Mouse (Mus musculus) right cerebral cortex, adult 2 months (tissue): ENCODE results near the gene Mydgf.

ENCODE experiments used
- DNase-seq, 2 experiments: peaks; one replicate each; pipeline ENCODE4 v3.0.0; 2021 to 2022; ENCODE audit warnings: low spot score in 2 of 2

Mydgf gene

DNA sequence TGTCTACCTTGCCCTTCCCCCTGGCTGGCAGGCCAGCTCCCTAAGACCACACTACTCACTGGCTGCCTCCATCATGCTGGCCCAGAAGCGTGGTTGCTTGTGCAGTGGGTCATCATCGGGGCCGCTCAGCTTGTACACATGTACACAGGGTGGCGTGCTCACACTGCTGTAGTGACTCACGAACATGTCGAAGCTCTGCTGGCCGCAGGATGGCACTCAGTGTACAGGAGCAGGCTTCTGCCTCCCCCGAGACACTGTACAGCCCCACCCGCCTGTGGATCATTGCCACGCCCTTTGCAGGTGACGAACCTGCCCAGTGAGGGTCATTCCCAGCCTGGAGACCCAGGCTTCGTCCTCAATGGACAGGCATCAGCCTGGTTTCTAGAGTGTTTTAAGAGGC is 10.6 kb upstream of the Mydgf start:
- no peak for DNase-seq

DNA sequence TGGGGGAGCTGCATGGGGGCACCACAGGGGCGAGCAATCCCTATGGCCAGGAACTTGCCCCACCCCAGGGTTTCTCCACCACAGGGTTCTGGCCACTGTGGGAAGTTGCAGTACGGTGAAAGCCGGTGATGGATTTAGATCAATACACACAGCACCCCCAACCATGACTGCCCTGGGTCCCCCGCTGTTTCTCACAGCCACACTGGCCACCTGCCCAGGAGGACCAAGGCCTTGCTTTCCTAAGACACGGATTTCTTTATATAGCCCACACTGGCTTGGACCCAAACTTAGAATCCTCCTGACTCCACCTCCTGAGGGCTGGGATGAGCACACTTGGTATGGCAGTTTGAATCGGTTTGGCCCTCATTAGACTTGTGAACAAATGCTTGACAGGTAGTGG is 7.5 kb upstream of the Mydgf start:
- DNase-seq = no peak

DNA sequence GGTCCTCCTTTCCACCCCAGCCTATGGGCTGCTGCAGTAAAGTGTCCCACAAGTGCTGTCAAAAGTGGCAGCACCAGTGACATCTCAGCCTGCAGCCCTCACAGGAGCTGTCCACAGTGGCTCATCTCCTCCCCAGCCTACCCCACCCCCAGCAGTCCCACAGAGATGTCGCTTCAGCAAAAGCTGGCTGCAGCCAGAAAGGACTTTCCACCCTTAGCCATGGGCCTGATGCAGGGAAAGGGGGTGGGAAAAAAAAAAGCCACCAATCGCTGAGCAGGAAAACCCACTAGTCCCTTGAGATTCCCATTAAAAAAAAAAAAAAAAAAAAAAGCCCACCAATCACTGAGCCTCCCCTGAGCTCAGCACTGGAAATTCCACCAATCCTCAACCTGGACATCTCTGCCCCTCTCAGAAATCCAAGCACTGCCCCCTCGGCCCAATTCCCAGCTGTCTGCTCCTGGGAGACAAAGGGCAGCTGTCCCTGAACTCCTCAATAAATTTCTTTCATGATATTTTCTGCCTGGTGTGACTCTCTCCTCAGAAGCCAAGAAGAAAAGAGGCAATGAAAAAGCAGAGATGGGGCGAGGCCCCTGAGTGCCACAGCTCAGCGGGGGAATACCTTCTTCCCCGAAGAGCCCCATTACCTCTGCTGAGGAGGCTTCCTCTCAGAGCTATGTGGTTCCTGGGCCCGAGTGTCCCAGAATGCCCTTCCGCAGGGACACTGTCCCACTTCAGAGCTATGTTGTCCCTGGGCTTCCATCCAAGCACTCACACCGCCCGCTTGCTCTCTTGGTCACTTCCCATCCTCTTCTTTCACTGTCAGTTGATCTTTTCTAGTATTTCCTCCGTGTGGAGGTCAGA is 1.8 kb upstream of the Mydgf start:
- no peak for DNase-seq

DNA sequence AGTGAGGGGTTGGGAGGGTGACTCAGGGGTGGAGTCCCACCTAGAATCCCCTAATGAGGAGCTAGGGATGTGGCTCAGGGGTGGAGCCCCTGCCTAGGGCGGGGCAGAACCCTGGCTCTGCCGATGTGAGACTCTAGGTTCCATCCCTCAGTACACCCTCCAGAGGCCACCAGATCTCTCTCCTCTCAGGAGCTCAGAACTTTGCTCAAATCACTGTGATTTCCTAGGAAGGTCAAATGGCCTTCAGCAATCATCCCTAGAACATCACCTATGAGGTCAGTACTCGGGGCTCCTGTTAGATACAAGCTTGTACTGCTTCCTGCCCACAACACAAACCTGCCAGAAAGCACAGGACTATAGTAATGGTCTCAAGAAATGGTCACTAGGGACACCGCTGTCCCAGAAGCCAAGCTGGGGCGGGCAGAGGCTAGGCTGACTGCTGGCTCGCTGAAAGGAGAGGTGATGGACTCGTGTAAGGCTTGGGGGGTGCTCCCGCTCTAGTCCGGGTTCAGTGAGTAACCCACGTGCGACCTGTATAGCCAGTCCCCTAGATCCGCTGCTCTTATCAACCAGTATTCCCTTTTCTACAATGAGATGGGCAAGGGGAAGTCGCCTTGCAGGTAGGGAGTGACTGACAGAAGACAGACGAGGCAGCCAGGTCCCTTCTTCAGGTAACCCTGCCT is 604 bp downstream of the Mydgf start:
- no peak for DNase-seq

DNA sequence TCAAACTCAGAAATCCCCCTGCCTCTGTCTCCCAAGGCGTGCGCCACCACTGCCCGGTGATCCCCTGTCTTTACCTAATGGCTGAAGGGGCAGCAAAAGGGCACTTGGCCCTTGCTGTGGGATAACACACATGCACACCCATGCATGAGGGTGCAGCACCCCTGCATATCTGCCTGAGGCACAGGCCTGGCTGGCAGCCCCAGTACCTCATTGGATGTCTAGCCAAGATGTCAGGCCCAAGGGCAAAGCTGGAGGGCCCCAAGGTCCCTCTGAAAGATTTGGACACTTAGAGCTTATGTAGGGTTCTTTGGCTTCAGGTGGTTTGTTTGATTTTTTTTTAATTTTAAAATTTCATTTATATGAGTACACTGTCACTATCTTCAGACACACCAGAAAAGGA is 8.3 kb downstream of the Mydgf start:
- DNase-seq = no peak

DNA sequence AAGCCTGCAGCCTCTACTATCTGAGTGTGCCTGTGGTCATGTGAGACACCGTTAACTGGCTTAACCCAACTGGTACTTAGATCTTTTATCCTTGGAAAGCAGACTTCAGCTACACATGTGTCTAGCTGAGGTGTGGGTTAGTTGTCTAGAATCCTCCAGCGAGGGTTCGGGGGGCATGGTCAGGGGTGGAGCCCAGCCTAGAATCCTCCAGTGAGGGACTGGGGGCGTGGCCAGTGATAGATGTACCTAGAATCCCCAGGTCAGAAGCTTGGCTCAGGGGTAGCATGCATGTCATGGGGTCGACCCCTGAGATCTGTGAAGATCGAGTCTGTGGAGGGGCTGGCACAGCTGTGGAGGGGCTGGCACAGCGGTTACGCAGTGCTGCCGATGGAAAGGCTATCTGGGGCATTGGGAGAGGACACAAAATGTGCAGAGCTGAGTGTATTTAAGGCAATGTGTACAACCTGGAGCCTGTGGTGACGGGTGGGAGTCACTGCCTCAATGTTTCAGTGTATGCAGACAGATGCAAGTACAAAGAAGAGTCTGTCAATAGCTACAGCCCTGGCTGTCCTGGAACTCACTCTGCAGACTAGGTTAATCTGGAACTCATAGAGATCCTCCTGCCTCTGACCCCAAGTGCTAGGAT is 10.2 kb downstream of the Mydgf start:
- DNase-seq = no peak

DNA sequence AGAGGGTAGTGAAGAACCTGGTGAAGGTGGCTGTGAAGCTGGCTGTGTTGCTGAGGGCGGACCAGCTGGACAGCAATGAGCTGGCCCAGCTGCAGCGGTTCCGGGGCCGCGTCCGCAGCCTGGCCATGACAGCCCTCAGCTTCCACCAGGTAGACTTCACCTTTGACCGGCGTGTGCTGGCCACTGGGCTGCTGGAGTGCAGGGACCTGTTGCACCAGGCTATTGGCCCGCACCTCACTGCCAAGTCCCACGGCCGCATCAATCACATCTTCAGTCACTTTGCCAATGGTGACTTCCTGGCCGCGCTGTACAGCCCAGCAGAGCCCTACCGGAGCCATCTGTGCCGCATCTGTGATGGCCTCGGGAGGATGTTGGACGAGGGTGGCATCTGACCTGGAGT is 11.8 kb downstream of the Mydgf start:
- DNase-seq = no peak

DNA sequence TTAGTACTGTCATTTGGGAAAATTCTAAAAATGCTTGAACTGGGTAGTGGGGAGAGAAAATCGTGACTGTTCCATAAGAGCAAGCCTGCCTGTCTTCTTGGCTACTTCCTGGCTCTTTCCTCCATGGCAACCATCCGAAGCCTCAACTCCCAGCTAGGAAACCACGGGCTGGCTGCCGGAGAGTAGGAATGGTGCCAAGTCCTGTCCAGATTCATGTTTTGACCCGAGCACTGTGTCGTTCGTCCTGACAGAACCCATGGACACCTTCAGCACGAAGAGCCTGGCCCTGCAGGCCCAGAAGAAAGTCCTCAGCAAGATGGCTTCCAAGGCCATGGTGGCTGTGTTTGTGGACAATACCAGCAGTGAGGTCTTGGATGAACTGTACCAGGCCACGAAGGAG is 12.3 kb downstream of the Mydgf start:
- no peak for DNase-seq

DNA sequence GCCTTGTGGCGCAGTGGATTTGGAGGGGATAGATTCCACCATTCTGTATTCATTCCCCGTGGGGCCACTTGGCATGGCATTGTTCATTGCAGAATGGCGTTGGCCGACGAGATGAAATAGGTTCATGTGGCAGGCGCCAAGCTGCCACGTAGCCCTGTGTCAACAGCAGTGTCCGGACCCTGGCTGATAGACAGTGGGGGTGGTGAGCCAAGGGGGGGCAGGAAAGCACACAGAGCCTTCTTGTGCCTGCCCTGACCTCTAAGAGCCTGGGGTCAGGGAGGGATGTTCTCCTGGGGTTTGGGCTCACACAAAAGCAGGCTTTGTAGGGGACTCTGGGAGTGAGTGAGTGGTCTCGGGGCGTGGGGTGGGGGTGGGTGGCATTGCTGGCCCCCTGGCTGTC is 13.1 kb downstream of the Mydgf start:
- no peak for DNase-seq

DNA sequence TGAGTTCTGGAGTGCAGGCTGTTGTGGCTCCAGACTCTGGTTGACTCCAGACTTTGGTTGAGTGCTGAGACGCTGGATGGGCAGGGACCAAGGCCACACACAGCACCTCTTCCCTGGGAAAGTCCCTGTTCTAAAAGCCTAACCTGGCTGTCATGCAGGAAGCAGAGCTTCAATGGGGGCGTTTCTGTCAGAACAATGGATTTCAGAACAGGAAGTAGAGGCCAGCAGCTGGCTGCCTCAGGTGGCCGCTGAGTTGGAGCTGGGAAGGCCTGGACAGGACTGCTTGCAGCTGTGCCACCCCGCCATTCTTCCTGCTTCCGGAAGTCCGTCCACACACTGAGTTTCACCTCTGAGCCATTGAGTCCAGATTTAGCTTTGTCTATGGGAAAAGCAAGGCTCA is 13.9 kb downstream of the Mydgf start:
- no peak for DNase-seq

DNA sequence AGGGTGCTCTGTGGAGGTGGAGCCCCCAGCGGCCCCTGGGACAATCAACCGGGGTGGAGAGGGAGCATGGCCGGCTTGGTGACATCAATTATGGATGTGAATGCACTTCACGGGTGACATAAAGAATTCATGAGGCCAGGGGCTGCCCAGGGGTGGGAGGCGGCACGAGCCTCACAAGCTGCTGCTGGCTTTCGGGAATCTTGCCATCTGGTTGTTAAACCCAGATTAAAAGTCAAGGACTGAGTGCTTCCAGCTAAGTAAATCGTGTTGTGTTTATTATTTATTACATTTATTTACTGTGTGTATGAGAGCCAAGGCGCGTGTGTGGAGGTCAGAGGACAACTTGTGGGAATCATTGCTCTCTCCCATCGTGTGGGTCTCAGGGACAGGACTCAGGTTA is 18.0 kb downstream of the Mydgf start:
- DNase-seq = no peak

DNA sequence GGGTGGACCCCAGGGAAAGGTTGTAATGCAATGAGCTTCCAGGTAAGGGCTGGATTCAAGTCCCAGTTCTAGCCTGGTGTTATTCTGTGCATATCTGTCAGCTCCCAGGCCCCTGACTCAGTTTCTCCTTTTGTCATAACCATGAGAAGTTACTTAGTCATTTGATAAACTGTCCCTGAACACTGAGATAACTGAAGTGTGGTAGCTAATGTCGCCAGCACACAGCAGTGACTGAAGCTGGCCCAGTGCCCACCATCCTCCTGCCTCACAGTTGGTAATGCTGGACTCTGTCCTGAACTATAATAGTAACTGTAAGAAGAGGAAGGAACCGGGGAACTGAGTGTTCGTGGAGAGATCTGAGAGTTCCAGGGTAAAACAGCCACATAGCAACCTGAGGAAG is 19.2 kb downstream of the Mydgf start:
- DNase-seq = no peak

DNA sequence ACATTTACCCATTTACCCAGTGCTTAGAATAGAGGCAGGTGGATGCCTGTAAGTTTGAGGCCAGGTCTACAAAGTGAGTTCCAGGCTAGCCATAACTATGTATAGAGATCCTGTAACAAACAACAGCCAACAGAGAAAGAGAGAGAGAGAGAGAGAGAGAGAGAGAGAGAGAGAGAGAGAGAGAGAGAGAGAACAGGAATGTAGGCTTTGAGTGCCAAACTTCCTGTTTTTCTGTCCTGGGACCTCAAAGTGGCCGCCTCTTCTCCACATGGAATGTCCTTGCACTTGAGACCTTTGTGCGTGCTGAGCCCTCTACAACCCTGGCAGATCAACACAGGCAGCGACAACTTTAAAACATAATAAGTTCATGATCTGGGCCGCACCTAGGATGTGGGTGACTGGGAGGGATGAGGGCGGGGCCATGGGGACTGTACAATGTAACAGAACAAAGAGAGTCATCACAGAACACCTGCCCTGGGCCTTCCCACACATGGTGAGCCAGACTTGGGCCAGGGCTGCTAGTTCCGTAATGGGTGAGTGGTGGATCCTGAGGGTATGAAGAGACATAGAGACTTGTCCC is 20.1 kb downstream of the Mydgf start:
- DNase-seq = no peak

DNA sequence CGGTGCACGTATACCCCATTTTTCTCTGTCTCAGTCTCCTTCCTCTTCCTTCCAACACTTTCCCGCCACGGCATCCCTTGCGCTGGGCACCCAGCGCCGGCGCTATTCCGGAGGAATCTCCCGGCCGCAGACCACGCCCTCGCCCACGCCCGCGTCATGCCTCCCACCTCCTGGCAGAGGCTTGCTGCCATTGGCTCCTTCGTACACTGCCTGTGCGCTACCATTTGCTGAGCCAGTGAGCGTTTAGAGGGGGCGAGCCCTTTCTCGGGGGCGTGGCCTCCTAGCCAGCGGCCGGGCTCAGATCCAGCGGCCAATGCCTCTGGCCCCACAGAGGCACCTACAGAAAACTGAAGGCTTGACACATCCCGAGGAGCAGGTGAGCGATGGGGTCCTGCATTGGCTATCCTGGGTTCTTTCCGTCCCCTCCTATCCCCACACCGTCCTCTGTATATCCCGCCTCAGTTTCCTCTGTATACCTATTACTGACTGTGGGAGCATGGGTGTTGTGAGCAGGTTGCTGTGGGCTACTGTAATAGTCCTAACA is 21.4 kb downstream of the Mydgf start, which contains the start of gene Tnfaip8l1:
Gene Tnfaip8l1 (plus strand): TSS at position 247 of the 544 bp plus-strand sequence.
- peak; percentile 96 to 98 for DNase-seq

DNA sequence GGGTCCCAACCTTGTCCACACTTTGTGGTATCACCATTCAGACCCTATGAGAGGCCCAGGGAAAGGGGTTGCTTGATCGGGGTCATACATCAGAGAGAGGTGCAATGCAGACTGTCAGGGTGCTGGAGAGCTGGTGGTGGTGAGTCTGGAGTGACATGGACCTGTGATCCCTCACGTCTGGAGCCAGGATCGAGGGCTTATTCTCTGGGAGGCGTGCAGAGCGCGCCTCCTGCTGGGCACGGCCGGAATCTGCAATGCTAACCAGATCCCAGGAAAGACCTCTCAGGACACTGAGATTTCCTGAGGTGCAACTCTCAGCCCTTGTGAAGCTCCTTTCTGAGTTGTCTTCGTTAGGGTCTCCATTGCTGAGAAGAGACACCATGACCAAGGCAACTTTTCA is 24.0 kb downstream of the Mydgf start:
- peak; percentile 61 to 62 for DNase-seq

DNA sequence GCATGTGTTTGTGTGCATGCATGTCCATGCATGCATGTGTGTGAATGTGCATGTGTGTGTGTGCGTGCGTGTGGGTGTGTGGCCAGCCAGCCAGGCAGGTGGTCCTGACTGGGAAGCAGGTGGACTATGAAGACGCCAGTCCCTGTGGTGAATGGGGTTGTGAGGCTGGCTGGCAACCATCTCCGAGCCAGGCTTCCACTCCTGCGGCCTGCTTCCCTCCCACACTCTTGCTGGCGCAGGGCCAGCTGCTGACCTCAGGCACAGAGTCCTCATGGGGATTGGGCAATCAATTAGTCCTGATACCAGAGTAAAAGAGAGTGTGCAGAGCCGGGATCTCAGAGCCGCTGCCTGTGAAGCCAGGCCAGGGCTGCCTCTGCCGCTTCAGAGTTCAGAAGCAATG is 30.1 kb downstream of the Mydgf start:
- DNase-seq = no peak

DNA sequence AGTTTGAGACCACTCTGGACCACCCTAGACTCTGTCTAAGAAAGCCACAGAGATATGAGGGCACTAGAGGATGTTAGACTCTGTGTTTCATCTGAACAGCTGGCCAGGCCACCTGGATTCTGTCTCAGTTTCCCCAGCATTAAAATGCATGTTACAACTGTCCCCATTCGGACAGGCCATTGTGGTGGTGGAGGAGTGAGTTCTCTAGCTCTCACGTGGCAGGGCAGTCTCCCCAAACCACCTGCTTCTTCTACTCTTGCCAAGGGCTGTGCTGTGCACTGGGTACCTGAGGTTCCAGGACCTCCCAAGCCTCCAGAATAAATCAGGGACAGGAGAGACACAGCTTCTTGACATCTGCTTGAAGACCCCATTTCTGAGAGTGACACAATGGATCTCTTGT is 33.8 kb downstream of the Mydgf start:
- no peak for DNase-seq

DNA sequence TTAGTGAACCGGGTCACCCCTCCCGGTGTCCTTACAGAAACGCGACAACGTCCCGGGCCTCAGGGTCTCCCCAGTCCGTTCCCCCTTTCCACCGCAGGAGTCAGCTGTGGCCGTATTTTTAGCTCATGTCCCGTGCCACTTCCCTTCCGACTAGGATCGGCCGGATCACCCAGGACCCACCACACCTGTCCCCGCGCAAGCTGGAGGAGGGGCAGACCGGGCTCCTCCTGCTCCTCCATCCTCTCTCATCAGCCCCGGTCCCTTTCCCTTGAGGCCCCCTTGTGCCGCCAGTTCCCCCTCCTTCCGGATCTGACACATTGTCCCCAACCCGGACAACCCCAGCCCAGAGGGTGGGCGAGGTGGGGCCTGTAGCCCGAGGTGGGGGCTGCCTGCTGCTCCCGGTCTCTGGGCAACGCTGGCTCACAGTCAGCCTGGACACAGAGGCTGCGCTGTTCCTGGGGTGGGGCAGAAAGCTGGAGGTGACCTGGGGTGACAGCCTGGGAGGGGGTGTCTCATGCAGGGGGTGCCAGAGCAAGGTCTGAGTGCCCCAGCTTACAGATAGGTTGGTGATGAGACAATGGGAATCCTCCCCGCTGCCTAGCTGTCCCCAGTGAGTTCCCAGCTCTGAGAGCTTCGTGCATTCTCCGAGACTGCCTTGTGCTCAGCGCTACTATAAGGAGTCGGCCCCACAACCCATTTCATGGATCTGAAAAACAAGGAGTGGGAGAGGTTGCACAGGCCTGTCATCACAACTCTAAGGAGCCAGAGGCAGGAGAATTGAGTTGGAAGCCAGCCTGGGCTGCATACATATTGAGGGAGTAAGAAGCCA is 34.7 kb downstream of the Mydgf start:
- no peak for DNase-seq

DNA sequence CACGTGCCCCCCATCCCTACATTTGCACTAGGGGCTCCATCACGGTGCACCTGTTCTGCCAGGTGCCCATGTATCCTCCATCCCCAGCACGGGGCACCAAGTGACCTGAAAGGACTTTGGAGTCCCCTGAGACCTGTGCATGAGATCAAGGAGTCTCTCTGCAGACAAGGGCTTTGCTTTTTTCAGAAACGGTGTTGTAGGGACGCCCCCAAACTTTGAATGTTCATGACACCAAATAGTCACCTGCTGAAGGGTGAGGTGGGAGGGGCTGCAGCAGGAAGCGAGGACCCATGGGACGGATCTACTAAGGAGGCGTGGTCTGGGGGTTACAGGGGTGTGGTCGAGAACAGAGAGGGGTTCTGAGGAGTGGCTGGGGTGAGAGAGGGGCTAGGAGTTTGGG is 35.4 kb downstream of the Mydgf start:
- no peak for DNase-seq

DNA sequence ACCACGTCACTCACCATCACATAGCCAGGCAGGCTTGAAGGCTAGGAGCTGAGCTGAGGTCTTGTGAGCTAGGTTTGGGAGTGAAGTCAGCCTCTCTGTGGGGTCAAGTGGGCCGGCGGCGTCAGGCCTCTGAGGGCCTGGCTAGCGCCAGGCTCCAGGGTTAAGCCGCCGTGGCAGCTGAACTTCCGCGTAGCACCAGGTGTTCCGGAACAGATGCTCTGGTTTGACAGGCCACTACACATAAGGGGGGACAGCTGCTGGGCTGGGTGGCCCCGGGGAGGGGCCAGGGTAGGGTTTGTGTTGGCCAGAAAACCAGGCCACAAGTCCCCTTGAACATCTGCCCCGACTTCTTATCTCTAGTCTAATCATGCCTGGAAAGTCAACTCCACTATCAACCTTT is 36.3 kb downstream of the Mydgf start:
- no peak for DNase-seq

DNA sequence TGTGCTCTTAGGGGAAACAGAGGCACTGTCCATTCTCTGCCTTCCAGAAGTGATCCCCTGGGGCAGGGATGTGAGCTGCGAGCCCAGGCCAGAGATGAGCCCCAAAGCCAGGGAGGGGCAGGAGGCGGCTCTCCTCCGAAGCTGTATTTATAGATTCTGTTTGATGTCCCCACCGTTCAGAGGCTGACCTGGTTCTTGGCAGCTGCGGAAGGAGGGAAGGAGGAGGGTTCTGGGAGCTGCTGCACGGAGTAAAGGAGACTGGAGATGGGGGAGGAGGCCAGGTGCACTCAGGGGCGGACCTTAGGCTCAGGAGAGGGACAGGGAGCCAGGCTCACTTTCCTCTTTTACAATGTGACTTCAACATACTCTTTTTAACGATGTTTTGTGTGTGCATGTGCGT is 37.6 kb downstream of the Mydgf start:
- DNase-seq = no peak
